Mouse (Mus musculus) lung, embryonic 16.5 days (tissue): ENCODE results near the gene Med23. TPM values are rescaled to one million over a fixed set of nuclear protein-coding genes. Genes with fewer than 3 reads are reported as not detected.
A peak's percentile ranks its signal among the peaks of the same experiment; 100 is the strongest.

Source experiments
- ATAC-seq: fragments of 200-750 bp; cut with Nextera tagmentation; 2 replicates; pipeline ENCODE4 v1.8.0; 2017; ENCODE audit warnings: low read depth, mild to moderate bottlenecking, moderate library complexity
- H3K27ac ChIP-seq: fragments of 300-500 bp; sonication (generic); 2 replicates; pipeline ENCODE4 v1.5.1; 2014; ENCODE audit warnings: mild to moderate bottlenecking, control low read depth, low read length
- H3K27me3 ChIP-seq: fragments of 300-500 bp; sonication (generic); 2 replicates; pipeline ENCODE4 v1.6.1; 2014; ENCODE audit warnings: low read depth, low read length, mixed read lengths; ENCODE audit not compliant: control insufficient read depth, insufficient read depth
- H3K36me3 ChIP-seq: fragments of 300-500 bp; sonication (generic); 2 replicates; pipeline ENCODE4 v1.6.1; 2014; ENCODE audit warnings: low read length; ENCODE audit not compliant: control insufficient read depth, insufficient read depth
- H3K4me1 ChIP-seq: fragments of 300-500 bp; sonication (generic); replicated peaks from 2 replicates; pipeline ENCODE4 v1.6.1; 2014; ENCODE audit warnings: low read length, mixed read lengths; ENCODE audit not compliant: control insufficient read depth, insufficient read depth
- H3K4me2 ChIP-seq: fragments of 300-500 bp; sonication (generic); 2 replicates; pipeline ENCODE4 v1.6.1; 2014; ENCODE audit warnings: low read depth, low read length, control low read depth
- H3K4me3 ChIP-seq: fragments of 300-500 bp; sonication (generic); 2 replicates; pipeline ENCODE4 v1.5.1; 2014; ENCODE audit warnings: mild to moderate bottlenecking, low read length, control low read depth
- H3K9ac ChIP-seq: fragments of 300-500 bp; sonication (generic); 2 replicates; pipeline ENCODE4 v1.6.1; 2014; ENCODE audit warnings: low read length, control low read depth
- H3K9me3 ChIP-seq: fragments of 300-500 bp; sonication (generic); 2 replicates; pipeline ENCODE4 v1.6.1; 2016; ENCODE audit warnings: low read length; ENCODE audit not compliant: control insufficient read depth
- WGBS: fragments of 180-500 bp; shearing (Covaris S2); extraction: QIAGEN DNeasy Blood & Tissue Kit; methylation state at CpG from one replicate; pipeline ENCODE4 v1.1.7; 2014; 5-methylcytosine and 5-hydroxymethylcytosine counted together
- polyA plus RNA-seq: library from polyadenylated mRNA; unstranded; fragments of >200 nt; fragmentation: Nextera tagmentation; extraction: Ambion mirVana; gene quantifications from 2 replicates; pipeline ENCODE4 v1.2.1, GENCODE M21; 2015

Gene Med23
- polyA plus RNA-seq, 1 experiment from 2014 or later, result 21.9 TPM

DNA sequence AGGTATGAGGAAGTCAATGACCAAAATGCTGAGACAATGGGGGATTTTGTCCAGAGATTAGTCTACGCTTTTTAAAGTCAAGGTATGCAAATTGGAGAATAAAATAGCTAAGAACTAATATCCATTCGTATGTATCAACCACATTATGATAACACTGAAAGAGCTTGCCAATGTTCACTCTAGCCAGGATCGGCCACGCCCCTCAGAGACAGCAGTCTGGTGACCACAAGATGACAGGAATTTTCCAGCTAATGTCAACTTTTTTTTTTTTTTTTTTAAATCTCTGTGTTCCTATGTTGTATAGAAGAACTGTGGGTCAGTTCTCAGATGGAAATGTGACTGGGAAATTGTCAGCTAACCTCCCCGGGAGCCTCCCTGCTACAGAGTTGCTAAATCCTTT lies 39.3 kb upstream of the Med23 start:
- H3K27me3 ChIP-seq, result no peaks in the 10 kb centered on the region
- H3K4me2 ChIP-seq, result no peak overlapping the region
- no peak overlapping the region for H3K9ac ChIP-seq
- no peak for ATAC-seq
- H3K9me3 ChIP-seq, result no peaks in the 10 kb centered on the region
- 74% methylated on average over 5 of the region's 5 CpGs for WGBS
- H3K27ac ChIP-seq, result no peak overlapping the region
- H3K4me1 ChIP-seq, result peaks cover 8% of the 10 kb centered on the region
- H3K36me3 ChIP-seq, result no peaks in the 10 kb centered on the region
- no peak overlapping the region for H3K4me3 ChIP-seq

DNA sequence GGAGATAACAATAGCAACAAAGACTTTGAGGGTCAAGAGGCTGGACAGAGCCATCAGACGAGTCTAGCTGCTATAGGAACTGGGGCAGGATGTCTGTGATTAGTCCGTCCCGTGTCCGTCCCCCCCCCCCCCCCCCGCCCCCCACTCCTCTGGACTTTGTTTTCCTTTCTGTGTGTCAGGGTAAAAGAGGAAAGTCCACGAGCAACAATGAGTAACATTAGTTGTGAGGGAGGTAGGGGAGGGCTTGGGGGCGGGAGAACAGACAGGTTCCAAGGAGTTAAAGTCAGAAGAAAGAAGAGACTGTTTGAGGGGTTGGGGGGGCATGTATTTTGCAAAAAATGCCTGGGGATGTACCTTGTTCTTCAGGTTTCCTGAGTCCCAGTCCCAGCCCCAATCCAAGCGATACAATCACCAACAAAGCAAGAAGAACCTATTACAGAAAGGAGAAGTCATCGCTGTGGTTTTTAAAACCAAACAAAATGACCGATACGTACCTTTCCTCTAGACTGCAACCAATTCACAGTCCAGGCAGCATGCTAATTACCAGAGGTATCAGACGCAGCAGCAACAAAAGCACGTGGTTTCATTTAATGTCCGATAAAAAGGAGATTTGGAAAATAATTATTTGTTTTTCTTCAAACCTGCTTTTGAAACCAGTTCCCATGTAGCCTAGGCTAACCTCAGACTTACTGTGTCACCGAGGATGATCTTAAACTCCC lies 38.2 kb upstream of the Med23 start:
- no peak overlapping the region for H3K4me2 ChIP-seq
- H3K9ac ChIP-seq, result no peak overlapping the region
- H3K27me3 ChIP-seq, result no peaks in the 10 kb centered on the region
- no peaks in the 10 kb centered on the region for H3K9me3 ChIP-seq
- 62% methylated on average over 14 of the region's 15 CpGs for WGBS
- no peak overlapping the region for H3K4me3 ChIP-seq
- H3K36me3 ChIP-seq, result no peaks in the 10 kb centered on the region
- H3K27ac ChIP-seq, result no peak overlapping the region
- H3K4me1 ChIP-seq, result peaks cover 11% of the 10 kb centered on the region
- no peak for ATAC-seq

DNA sequence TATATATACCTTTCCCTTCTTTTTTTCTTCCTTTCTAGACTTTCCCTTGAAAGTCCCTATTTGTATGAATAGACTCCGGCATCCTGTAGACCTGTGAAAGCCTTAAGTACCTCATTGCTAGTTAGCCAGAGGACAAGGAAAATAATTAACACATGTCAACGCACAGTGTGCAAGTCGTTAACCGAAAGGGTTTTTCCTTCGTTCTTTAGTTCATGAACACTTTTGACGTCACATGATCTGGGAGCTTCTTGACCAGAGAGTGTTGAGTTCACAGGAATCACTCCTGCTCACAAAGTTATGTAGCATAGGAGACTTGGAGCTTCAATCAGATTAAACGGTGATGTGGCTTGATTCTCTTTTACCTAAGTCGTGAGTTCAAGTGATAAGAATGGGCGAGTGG lies 37.5 kb upstream of the Med23 start:
- Histone ChIP-seq H3K27me3 (no peaks in the 10 kb centered on the region), H3K4me3 (no peak overlapping the region), H3K9me3 (no peaks in the 10 kb centered on the region), H3K4me1 (peaks cover 12% of the 10 kb centered on the region), H3K36me3 (no peaks in the 10 kb centered on the region), H3K27ac (no peak overlapping the region), H3K9ac (no peak overlapping the region), H3K4me2 (no peak overlapping the region)
- WGBS, result 86% methylated on average over 9 of the region's 9 CpGs
- ATAC-seq, result no peak

DNA sequence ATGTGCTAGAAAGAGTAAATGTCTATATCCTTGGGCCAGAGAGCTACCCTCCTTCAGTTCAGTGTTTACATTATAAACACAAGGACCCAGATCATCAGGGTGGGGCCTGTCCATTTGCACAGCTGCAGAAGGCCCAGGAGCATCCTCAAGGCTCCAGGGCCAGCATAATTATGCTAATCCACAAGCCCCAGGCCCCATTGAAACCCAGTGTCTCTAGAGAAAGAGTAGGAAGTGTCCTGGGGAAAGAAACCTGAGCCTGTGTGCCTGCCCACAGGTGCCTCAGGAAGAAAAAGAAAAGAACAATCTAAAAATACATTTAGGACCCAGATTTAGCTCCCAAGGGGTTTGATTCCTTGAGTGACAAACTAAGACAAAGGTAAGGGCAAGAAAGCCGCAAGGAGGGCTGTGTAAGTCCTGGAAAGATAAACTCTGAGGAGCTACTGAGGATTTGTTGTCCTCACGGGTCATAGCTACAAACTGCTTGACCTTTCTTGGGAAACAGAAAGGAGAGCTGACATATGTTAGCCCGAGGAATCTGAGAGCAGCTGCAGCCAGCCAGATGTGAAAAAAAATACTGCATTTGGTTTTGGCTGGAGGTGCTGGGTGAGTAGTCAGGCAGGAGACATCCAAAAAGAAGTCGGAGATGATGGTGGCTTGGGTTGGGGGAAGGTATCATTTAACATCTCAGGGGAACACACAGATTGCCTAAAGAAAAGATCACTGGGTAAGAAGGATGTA lies 35.0 kb upstream of the Med23 start:
- Histone ChIP-seq H3K9ac (0 out of 2 replicates have a peak overlapping the region, but pooled peaks have one; percentile 9), H3K27ac (no peak overlapping the region), H3K36me3 (no peaks in the 10 kb centered on the region), H3K9me3 (no peaks in the 10 kb centered on the region), H3K4me3 (peak overlapping the region; percentile 11), H3K4me1 (peaks cover 12% of the 10 kb centered on the region), H3K27me3 (no peaks in the 10 kb centered on the region), H3K4me2 (peak overlapping the region; percentile 39)
- no peak for ATAC-seq
- WGBS, result 12% methylated on average over 4 of the region's 4 CpGs

DNA sequence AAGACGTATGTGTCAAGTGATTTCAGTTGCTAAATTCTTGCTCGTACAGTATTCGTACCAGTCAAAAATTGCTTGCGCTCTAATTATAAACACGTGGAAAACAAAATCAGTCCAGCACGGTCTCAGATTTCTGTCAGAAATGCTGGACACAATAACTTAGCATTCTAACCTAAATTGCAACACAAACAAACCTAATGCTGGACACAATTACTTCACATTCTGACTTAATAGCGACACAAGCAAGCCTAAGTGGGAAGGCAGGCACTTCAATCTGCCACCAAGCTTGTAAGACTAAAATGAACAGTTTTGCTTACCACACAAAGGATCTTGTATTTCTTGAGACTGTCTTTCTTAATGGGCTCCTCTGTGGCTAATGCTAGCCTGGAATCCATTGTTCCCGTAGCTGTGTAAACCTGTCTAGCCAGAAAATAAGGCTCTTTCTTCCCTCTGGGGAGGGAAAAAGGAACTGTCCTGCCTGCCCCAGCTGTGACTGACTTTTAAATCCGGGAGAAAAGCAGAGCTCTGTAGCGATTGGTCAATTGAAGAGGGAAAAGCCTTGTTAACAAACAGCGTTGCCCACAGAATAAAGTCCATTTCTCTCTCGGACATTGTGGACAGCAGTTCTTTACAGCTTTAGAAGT lies 34.0 kb upstream of the Med23 start:
- H3K4me3 ChIP-seq, result peak overlapping the region; percentile 11

DNA sequence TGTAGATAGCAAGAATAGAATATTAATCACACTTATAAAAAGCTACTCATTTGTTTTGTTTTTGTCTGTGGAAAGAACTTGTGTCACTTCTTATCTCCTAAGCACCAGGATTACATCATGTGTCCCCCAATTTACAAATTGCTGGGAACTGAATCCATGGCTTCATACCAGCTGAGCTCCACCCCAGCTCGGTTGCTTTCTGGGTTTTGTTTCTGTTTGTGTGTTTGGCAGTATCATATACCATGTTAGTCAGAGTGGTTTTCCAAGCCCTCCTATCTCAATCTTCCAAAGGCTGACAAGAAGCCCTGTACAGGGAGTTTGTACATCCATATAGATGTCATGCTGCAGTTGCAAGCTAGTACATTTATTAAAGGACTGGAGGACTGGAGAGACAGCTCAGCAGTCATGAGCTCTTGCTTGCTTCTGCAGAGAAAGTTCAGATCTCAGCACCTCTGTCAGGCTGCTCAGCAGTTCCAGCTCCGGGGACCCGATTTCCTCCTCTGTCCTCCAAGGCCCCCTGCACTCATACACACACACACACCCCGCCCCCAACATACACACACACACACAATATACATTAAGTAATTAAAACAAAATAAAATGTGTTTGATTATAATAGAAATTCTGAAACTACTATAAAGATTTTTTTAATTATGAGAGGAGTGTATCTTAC lies 33.3 kb upstream of the Med23 start:
- H3K9me3 ChIP-seq, result no peaks in the 10 kb centered on the region
- ATAC-seq, result peak; percentile 54; the same call in 1 of the 2 replicates
- peak overlapping the region; percentile 39 for H3K4me2 ChIP-seq
- H3K27ac ChIP-seq, result no peak overlapping the region
- 33% methylated on average over 4 of the region's 4 CpGs for WGBS
- no peaks in the 10 kb centered on the region for H3K36me3 ChIP-seq
- no peaks in the 10 kb centered on the region for H3K27me3 ChIP-seq
- H3K4me1 ChIP-seq, result peaks cover 12% of the 10 kb centered on the region
- 0 out of 2 replicates have a peak overlapping the region, but pooled peaks have one; percentile 10 for H3K4me3 ChIP-seq
- H3K9ac ChIP-seq, result no peak overlapping the region

More for the DNA sequence above, 34.0 kb upstream of the Med23 start:
- Histone ChIP-seq H3K36me3 (no peaks in the 10 kb centered on the region), H3K4me1 (peaks cover 12% of the 10 kb centered on the region), H3K9me3 (no peaks in the 10 kb centered on the region), H3K4me2 (peak overlapping the region; percentile 39), H3K27me3 (no peaks in the 10 kb centered on the region), H3K27ac (no peak overlapping the region), H3K9ac (peak overlapping the region; percentile 17)
- ATAC-seq, result peak; percentile 54
- WGBS, result 11% methylated on average over 12 of the region's 12 CpGs

DNA sequence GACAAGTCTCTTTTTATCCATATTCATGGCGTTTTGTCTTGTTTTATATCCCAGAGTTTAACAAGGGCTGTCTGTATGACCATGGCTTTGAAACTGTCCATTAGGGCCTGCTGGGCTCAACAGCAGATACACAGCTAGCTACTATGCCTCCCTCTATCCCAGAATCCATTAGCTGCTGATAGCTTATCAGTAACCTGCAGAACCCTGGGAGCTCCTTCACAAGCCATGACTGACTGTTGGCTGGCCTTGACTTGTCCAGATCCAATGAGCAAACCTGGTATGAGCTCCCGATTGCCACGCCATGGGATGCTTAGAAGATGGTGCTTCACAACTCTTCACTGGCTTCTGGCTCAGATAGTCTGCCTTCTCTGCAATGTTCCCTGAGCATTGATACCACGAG lies 29.0 kb upstream of the Med23 start:
- H3K4me2 ChIP-seq, result no peak overlapping the region
- no peaks in the 10 kb centered on the region for H3K36me3 ChIP-seq
- no peak overlapping the region for H3K4me3 ChIP-seq
- H3K9ac ChIP-seq, result no peak overlapping the region
- no peaks in the 10 kb centered on the region for H3K27me3 ChIP-seq
- H3K4me1 ChIP-seq, result peaks cover 4% of the 10 kb centered on the region; the same call in 1 of the 2 replicates
- H3K9me3 ChIP-seq, result no peaks in the 10 kb centered on the region
- WGBS, result 93% methylated on average over 4 of the region's 4 CpGs
- no peak overlapping the region for H3K27ac ChIP-seq
- ATAC-seq, result no peak

DNA sequence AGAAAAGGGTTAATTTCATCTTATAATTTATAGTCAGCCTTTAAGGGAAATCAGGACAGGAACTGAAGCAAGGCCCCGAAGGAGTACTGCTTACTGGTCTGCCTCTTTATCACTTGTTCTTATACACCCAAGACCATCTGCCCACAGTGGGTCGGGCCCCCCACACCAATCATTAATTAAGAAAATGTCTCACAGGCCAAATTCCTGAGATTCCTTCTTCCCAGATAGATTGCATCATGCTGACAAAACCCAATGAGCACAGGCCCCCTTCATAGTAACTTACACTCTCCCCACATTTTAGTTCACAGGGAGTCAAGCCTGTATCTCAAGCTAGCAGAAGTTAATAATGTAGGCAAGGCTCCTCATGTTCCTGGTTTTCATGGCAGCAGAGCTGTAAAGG lies 27.8 kb upstream of the Med23 start:
- Histone ChIP-seq H3K27ac (no peak overlapping the region), H3K9me3 (no peaks in the 10 kb centered on the region), H3K27me3 (no peaks in the 10 kb centered on the region), H3K36me3 (no peaks in the 10 kb centered on the region), H3K4me2 (no peak overlapping the region), H3K9ac (no peak overlapping the region), H3K4me1 (no peaks in the 10 kb centered on the region), H3K4me3 (no peak overlapping the region)
- no peak for ATAC-seq
- 16% methylated on average over 2 of the region's 2 CpGs for WGBS

DNA sequence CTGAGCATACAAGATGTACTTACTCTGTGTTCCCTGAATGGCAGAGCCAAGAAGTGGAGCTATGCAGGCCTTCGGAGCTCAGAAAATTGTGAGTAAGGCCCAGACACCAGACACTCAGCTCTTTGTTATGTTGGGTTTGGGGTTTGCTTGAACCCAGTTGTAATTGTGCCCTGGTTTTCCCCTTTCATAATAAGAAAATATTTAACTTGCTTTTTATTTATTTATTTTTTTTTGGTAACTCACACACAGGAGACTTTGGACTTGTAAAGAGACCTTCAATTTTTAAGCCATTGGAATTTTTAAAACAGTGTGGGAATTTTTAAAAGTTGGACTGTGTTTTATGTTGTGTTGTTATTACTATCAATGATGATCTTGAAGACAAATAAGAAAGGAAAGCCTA lies 27.1 kb upstream of the Med23 start, which contains the start of gene Enpp3:
Gene Enpp3, minus strand, starts transcription at position 148 of the 400 bp plus-strand sequence.
- Histone ChIP-seq H3K4me3 (no peak within 1 kb of the TSS), H3K4me2 (no peak within 1 kb of the TSS), H3K4me1 (no peaks in the 10 kb centered on the region), H3K9ac (no peak within 1 kb of the TSS), H3K9me3 (no peaks in the 10 kb centered on the region), H3K36me3 (no peaks in the 10 kb centered on the region), H3K27ac (no peak within 1 kb of the TSS), H3K27me3 (no peaks in the 10 kb centered on the region)
- ATAC-seq, result no peak
- 87% methylated on average over 1 of the region's 1 CpGs for WGBS
